Mouse (Mus musculus): ENCODE results near the gene Tcp11l1. TPM values are rescaled to one million over a fixed set of nuclear protein-coding genes. Genes with fewer than 3 reads are reported as not detected.
A peak's percentile ranks its signal among the peaks of the same experiment; 100 is the strongest.

Tcp11l1 gene
- total RNA-seq (2014; rRNA removed) (32.9 and 40.7 TPM in 2 replicates), polyA plus RNA-seq (2015; fragmentation: Nextera tagmentation; extraction: Ambion mirVana) (54.1 and 57.5 TPM in 2 replicates)

- no peak for TF ChIP-seq CTCF (IDR thresholded peaks at IDR 0.05; ENCODE audit: low read depth)
- peak within 1 kb of the TSS; percentile 83 for H3K9ac ChIP-seq
- peak; percentile 95 for ATAC-seq
- peak within 1 kb of the TSS; percentile 83 for H3K27ac ChIP-seq (ENCODE audit: low read depth, low read length)
- peak; percentile 82 for DNase-seq
- 2% methylated on average over 91 of the region's 99 CpGs for WGBS
- peak within 1 kb of the TSS; percentile 82 for H3K4me3 ChIP-seq (ENCODE audit: low read depth, low read length)
- no peaks in the 10 kb centered on the region for H3K27me3 ChIP-seq (ENCODE audit: insufficient read depth, low read length)
- H3K4me2 ChIP-seq (ENCODE audit: low read depth): peak within 1 kb of the TSS; percentile 69
- peaks cover 11% of the 10 kb centered on the region; the same call in 1 of the 2 replicates for H3K4me1 ChIP-seq (ENCODE audit: insufficient read depth)
- H3K9me3 ChIP-seq (ENCODE audit: low read length): no peaks in the 10 kb centered on the region
- H3K36me3 ChIP-seq (ENCODE audit: insufficient read depth): no peaks in the 10 kb centered on the region
These were observed at the start of gene Tcp11l1 for GRCm38 (mm10) chr2:104711585-104712485. Gene Tcp11l1 (minus strand): TSS chr2:104712169.

DNA sequence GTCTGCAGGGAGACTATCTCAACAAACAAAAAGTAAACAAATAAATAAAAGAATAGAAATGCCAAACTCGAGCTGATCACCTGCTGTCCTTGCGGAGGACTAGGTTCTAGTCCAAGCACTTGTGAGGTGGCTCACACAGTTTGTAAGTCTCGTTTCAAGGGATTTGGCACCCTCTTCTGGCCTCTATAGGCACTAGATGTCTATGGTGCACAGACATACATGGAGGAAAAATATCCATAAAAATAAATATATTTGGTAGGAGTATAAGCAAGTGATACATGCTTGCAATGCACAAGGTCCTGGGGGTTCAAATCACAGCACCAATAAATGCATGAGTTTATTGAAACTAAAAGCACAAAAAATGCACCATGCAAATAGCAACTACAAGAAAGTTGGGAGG lies 38.6 kb upstream of the Tcp11l1 start:
- no peak overlapping the region for H3K4me2 ChIP-seq (ENCODE audit: low read depth)
- H3K36me3 ChIP-seq (ENCODE audit: insufficient read depth): 0 out of 2 replicates have a peak, but pooled peaks cover 6% of the 10 kb centered on the region
- no peaks in the 10 kb centered on the region for H3K9me3 ChIP-seq (ENCODE audit: low read length)
- no peak overlapping the region for H3K4me3 ChIP-seq (ENCODE audit: low read depth, low read length)
- peak; percentile 51 for TF ChIP-seq CTCF (IDR thresholded peaks at IDR 0.05; ENCODE audit: low read depth)
- no peaks in the 10 kb centered on the region for H3K4me1 ChIP-seq (ENCODE audit: insufficient read depth)
- no peak overlapping the region for H3K27ac ChIP-seq (ENCODE audit: low read depth, low read length)
- no peaks in the 10 kb centered on the region for H3K27me3 ChIP-seq (ENCODE audit: insufficient read depth, low read length)
- DNase-seq (no peak), ATAC-seq (no peak)
- no peak overlapping the region for H3K9ac ChIP-seq
- 62% methylated on average over 3 of the region's 3 CpGs for WGBS

DNA sequence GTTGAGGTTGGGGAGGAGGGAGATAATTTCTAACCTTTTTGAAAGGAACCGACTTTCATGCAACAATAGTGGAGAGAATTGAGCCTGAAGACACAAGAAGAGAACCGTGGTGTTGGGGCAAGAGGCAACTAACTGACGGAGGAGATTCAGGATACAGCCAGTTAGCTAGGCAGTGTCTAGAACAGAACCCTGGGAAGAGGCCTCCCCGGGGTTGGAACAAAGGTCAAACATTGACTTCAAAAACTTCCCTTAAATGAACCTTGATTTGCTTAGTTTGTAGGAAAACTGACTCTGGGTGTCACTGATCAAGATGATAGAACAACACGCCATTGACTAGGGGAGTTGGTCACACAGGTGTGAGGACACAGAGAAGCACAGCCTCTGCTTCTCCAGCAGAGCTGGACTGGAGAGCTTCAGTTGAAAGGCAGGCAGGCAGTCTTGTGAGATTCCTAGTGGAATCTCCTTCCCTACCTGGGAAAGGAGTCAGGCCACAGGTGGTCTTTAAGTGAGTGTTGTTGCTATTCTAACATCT lies 36.7 kb upstream of the Tcp11l1 start:
- no peaks in the 10 kb centered on the region for H3K9me3 ChIP-seq (ENCODE audit: low read length)
- no peaks in the 10 kb centered on the region for H3K27me3 ChIP-seq (ENCODE audit: insufficient read depth, low read length)
- no peak overlapping the region for H3K9ac ChIP-seq
- no peak overlapping the region for H3K4me2 ChIP-seq (ENCODE audit: low read depth)
- H3K27ac ChIP-seq (ENCODE audit: low read depth, low read length): no peak overlapping the region
- H3K4me1 ChIP-seq (ENCODE audit: insufficient read depth): no peaks in the 10 kb centered on the region
- H3K36me3 ChIP-seq (ENCODE audit: insufficient read depth): 0 out of 2 replicates have a peak, but pooled peaks cover 6% of the 10 kb centered on the region
- WGBS: 78% methylated on average over 5 of the region's 5 CpGs
- no peak for TF ChIP-seq CTCF (IDR thresholded peaks at IDR 0.05; ENCODE audit: low read depth)
- DNase-seq (no peak), ATAC-seq (no peak)
- no peak overlapping the region for H3K4me3 ChIP-seq (ENCODE audit: low read depth, low read length)

GRCm38 (mm10) chr2:104746251-104746650 lies 34.3 kb upstream of the Tcp11l1 start:
- Histone ChIP-seq H3K9me3 (ENCODE audit: low read length) (no peaks in the 10 kb centered on the region), H3K36me3 (ENCODE audit: insufficient read depth) (no peaks in the 10 kb centered on the region), H3K4me2 (ENCODE audit: low read depth) (no peak overlapping the region), H3K27me3 (ENCODE audit: insufficient read depth, low read length) (peaks cover 3% of the 10 kb centered on the region; the same call in 1 of the 2 replicates), H3K4me1 (ENCODE audit: insufficient read depth) (peaks cover 6% of the 10 kb centered on the region; the same call in 1 of the 2 replicates), H3K9ac (no peak overlapping the region), H3K4me3 (ENCODE audit: low read depth, low read length) (no peak overlapping the region), H3K27ac (ENCODE audit: low read depth, low read length) (no peak overlapping the region)
- no peak for TF ChIP-seq CTCF (IDR thresholded peaks at IDR 0.05; ENCODE audit: low read depth)
- 71% methylated on average over 8 of the region's 8 CpGs for WGBS
- DNase-seq: no peak
- no peak for ATAC-seq

GRCm38 (mm10) chr2:104743971-104744370 lies 32.0 kb upstream of the Tcp11l1 start:
- Histone ChIP-seq H3K9me3 (ENCODE audit: low read length) (no peaks in the 10 kb centered on the region), H3K4me1 (ENCODE audit: insufficient read depth) (peaks cover 10% of the 10 kb centered on the region; the same call in 1 of the 2 replicates), H3K4me3 (ENCODE audit: low read depth, low read length) (no peak overlapping the region), H3K9ac (no peak overlapping the region), H3K27me3 (ENCODE audit: insufficient read depth, low read length) (peaks cover 3% of the 10 kb centered on the region; the same call in 1 of the 2 replicates), H3K4me2 (ENCODE audit: low read depth) (no peak overlapping the region), H3K27ac (ENCODE audit: low read depth, low read length) (no peak overlapping the region), H3K36me3 (ENCODE audit: insufficient read depth) (no peaks in the 10 kb centered on the region)
- TF ChIP-seq CTCF (IDR thresholded peaks at IDR 0.05; ENCODE audit: low read depth): no peak
- ATAC-seq (no peak), DNase-seq (no peak)
- 54% methylated on average over 5 of the region's 5 CpGs for WGBS

DNA sequence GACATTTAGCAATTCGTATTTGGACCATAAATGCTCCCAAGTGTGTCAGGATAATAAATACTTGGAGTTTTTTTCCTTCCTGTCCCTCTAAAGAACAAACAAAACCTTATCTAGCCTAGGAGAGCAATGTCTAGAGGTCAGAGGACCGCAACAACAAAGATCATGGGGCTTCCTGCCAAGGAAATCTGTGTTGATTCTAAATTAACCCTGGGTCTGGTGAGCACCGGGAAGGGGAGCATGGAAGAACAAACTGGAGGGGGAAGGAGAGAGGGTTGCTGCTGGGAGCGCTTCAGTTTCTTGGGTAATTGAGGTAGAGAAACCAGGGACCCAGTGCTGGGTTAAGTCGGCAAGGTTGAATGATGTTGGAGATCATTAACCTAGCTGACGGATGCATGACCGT lies 31.2 kb upstream of the Tcp11l1 start:
- H3K4me1 ChIP-seq (ENCODE audit: insufficient read depth): peaks cover 10% of the 10 kb centered on the region; the same call in 1 of the 2 replicates
- TF ChIP-seq CTCF (IDR thresholded peaks at IDR 0.05; ENCODE audit: low read depth): no peak
- peaks cover 3% of the 10 kb centered on the region; the same call in 1 of the 2 replicates for H3K27me3 ChIP-seq (ENCODE audit: insufficient read depth, low read length)
- H3K36me3 ChIP-seq (ENCODE audit: insufficient read depth): no peaks in the 10 kb centered on the region
- H3K27ac ChIP-seq (ENCODE audit: low read depth, low read length): no peak overlapping the region
- H3K9me3 ChIP-seq (ENCODE audit: low read length): no peaks in the 10 kb centered on the region
- H3K4me3 ChIP-seq (ENCODE audit: low read depth, low read length): peak overlapping the region; percentile 72
- DNase-seq (no peak), ATAC-seq (no peak)
- peak overlapping the region; percentile 51; the same call in 1 of the 2 replicates for H3K9ac ChIP-seq
- WGBS: 22% methylated on average over 7 of the region's 7 CpGs
- H3K4me2 ChIP-seq (ENCODE audit: low read depth): peak overlapping the region; percentile 99

DNA sequence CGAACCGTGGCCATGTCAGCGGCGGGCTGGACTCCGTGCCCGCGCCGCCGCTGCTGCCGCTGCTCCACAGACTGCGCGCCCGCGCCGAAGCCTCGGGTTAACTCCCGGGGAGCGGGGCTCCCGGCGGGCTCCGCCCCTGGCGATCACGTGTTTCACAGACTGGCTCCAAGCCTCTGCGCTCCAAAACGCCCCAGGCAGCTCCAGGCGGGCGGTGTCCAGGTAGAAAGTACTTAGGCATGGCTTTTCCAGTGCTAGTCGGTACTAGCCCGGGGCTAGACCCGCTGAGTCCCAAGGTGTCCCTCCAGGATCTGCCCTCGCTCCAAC lies 30.7 kb upstream of the Tcp11l1 start, which contains the start of gene Depdc7:
Gene Depdc7 (minus strand): TSS at position 138 of the 324 bp plus-strand sequence.
- H3K27me3 ChIP-seq (ENCODE audit: insufficient read depth, low read length): peaks cover 3% of the 10 kb centered on the region; the same call in 1 of the 2 replicates
- H3K9ac ChIP-seq: peak within 1 kb of the TSS; percentile 51
- H3K27ac ChIP-seq (ENCODE audit: low read depth, low read length): no peak within 1 kb of the TSS
- H3K9me3 ChIP-seq (ENCODE audit: low read length): no peaks in the 10 kb centered on the region
- H3K4me3 ChIP-seq (ENCODE audit: low read depth, low read length): peak within 1 kb of the TSS; percentile 72
- ATAC-seq (peak; percentile 95), DNase-seq (peak; percentile 73)
- peaks cover 10% of the 10 kb centered on the region; the same call in 1 of the 2 replicates for H3K4me1 ChIP-seq (ENCODE audit: insufficient read depth)
- H3K4me2 ChIP-seq (ENCODE audit: low read depth): peak within 1 kb of the TSS; percentile 99
- no peak for TF ChIP-seq CTCF (IDR thresholded peaks at IDR 0.05; ENCODE audit: low read depth)
- H3K36me3 ChIP-seq (ENCODE audit: insufficient read depth): no peaks in the 10 kb centered on the region
- WGBS: 2% methylated on average over 31 of the region's 31 CpGs

Data from forebrain, postnatal 0 days (tissue).